9 mouse cellular contexts compared by ENCODE assay signal in the genomic region with DNA sequence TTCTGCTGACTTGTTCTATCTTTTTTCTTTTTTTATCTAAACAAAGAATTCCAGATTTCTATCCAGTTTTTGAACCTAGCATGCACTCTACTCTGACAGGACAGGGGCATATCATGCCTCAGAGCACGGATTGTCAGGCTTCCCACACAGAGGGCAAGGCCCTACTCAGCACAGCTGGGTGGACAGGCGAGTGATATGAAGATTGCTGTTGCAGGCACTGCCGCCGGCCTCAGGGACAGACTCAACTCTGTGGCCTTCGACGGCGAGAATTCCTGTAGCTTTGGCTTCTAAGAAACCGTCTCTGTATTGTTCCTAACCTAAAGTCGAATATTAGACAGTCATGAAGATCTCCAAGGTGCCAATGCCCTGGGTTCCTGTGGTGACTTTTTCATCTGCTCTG. TPM values are rescaled to one million over a fixed set of nuclear protein-coding genes. Genes with fewer than 3 reads are reported as not detected.
DNase-seq lines count a peak whose midpoint lies in the region; ATAC-seq and TF ChIP-seq lines count a peak whose summit lies in the region.
"Had no signal": no experiment of that assay in that cellular context is flagged by ENCODE, and none has a peak within 500 bp of the region (broad histone marks: within the 10 kb centered on the region; RNA-seq: fewer than 3 reads in every experiment).

No protein-coding gene starts in this region.

- H3K36me3 ChIP-seq in kidney, embryonic 16.5 days (ENCODE audit: insufficient read depth, low read length) = no peaks in the 10 kb centered on the region
- H3K36me3 ChIP-seq in testis, adult 2 months (ENCODE audit: control insufficient read depth, insufficient read depth, low read length) = no peaks in the 10 kb centered on the region
- no peaks in the 10 kb centered on the region for H3K36me3 ChIP-seq in intestine, postnatal 0 days (ENCODE audit: control insufficient read depth, insufficient read depth)
- H3K36me3 ChIP-seq: hindbrain, embryonic 12.5 days had no signal

- no peaks in the 10 kb centered on the region for H3K9me3 ChIP-seq in kidney, embryonic 16.5 days (ENCODE audit: low read length)
- H3K9me3 ChIP-seq in intestine, postnatal 0 days (ENCODE audit: control insufficient read depth) = no peaks in the 10 kb centered on the region
- H3K9me3 ChIP-seq: hindbrain, embryonic 12.5 days had no signal

- H3K4me1 ChIP-seq in kidney, embryonic 16.5 days (ENCODE audit: insufficient read depth, low read length) = peaks cover 3% of the 10 kb centered on the region; the same call in 1 of the 2 replicates
- H3K4me1 ChIP-seq in testis, adult 2 months (ENCODE audit: control insufficient read depth, insufficient read depth, low read length) = no peaks in the 10 kb centered on the region
- no peaks in the 10 kb centered on the region for H3K4me1 ChIP-seq in intestine, postnatal 0 days (replicated peaks; ENCODE audit: control insufficient read depth, insufficient read depth, low read length)
- H3K4me1 ChIP-seq: hindbrain, embryonic 12.5 days had no signal

- DNase-seq in kidney, postnatal 25 days = no peak
- DNase-seq in testis, postnatal 14 days (ENCODE audit: low spot score) = no peak
- DNase-seq in right cerebral cortex, postnatal 10 days (ENCODE audit: low spot score in 2 of 2) = no peak
- DNase-seq in natural killer cell, adult 2 months (ENCODE audit: low spot score in 2 of 2) = no peak
- DNase-seq: cerebellum, adult 8-10 months had no signal

- 66% methylated on average over 9 of the region's 9 CpGs for WGBS in kidney, embryonic 16.5 days
- WGBS in intestine, postnatal 0 days = 58% methylated on average over 9 of the region's 9 CpGs

- H3K9ac ChIP-seq in kidney, embryonic 16.5 days (replicated peaks; ENCODE audit: low read length) = no peak overlapping the region
- no peak overlapping the region for H3K9ac ChIP-seq in intestine, postnatal 0 days (ENCODE audit: low read depth, low read length)
- H3K9ac ChIP-seq: hindbrain, embryonic 12.5 days had no signal

- TF ChIP-seq CTCF in testis, adult 2 months (IDR thresholded peaks at IDR 0.05; ENCODE audit: control insufficient read depth, insufficient read depth, insufficient replicate concordance, low read depth, low read length) = no peak
- no peak for TF ChIP-seq CTCF in intestine, postnatal 0 days (IDR thresholded peaks at IDR 0.05; ENCODE audit: low read depth)

- no peaks in the 10 kb centered on the region for H3K27me3 ChIP-seq in kidney, embryonic 16.5 days (ENCODE audit: insufficient read depth, low read length)
- H3K27me3 ChIP-seq in testis, adult 2 months (ENCODE audit: control insufficient read depth, insufficient read depth, low read length) = no peaks in the 10 kb centered on the region
- no peaks in the 10 kb centered on the region for H3K27me3 ChIP-seq in intestine, postnatal 0 days (replicated peaks; ENCODE audit: control insufficient read depth, insufficient read depth, low read length)
- H3K27me3 ChIP-seq: hindbrain, embryonic 12.5 days had no signal

- H3K27ac ChIP-seq in kidney, embryonic 16.5 days (ENCODE audit: low read length) = peak overlapping the region; percentile 80
- H3K27ac ChIP-seq in testis, adult 2 months (ENCODE audit: control insufficient read depth, insufficient read depth, low read depth, low read length) = peak overlapping the region; percentile 49; the same call in 1 of the 2 replicates
- H3K27ac ChIP-seq in intestine, postnatal 0 days (ENCODE audit: low read depth, low read length) = peak overlapping the region; percentile 57
- H3K27ac ChIP-seq: hindbrain, embryonic 12.5 days had no signal

- H3K4me2 ChIP-seq in kidney, embryonic 16.5 days (replicated peaks; ENCODE audit: low read depth, low read length) = no peak overlapping the region
- H3K4me2 ChIP-seq in intestine, postnatal 0 days (replicated peaks; ENCODE audit: low read depth) = no peak overlapping the region
- H3K4me2 ChIP-seq: hindbrain, embryonic 12.5 days had no signal

- peak; percentile 67 for ATAC-seq in kidney, embryonic 16.5 days (ENCODE audit: low FRiP score, low TSS enrichment)
- no peak for ATAC-seq in intestine, postnatal 0 days

- no peak overlapping the region for H3K4me3 ChIP-seq in kidney, embryonic 16.5 days (ENCODE audit: low read length)
- no peak overlapping the region for H3K4me3 ChIP-seq in testis, adult 2 months (ENCODE audit: control insufficient read depth, low read depth, low read length)
- H3K4me3 ChIP-seq in intestine, postnatal 0 days (ENCODE audit: low read depth, low read length) = no peak overlapping the region
- H3K4me3 ChIP-seq: hindbrain, embryonic 12.5 days had no signal

- TF ChIP-seq POLR2A in testis, adult 2 months (IDR thresholded peaks at IDR 0.05; ENCODE audit: control insufficient read depth, low read depth, low read length) = no peak

RNA-seq across cellular contexts. Expression of a gene that starts 20.0 kb away (rescaled TPM):
- polyA plus RNA-seq in kidney, embryonic 16.5 days (2015; fragmentation: Nextera tagmentation; extraction: Ambion mirVana) = 68.6 and 91.3 TPM in 2 replicates
- polyA plus RNA-seq in testis, adult 2 months (2012; rRNA removed) = 10.9 and 16.2 TPM in 2 replicates
- 99.2 and 101 TPM in 2 replicates for polyA plus RNA-seq in intestine, postnatal 0 days (2015; fragmentation: Nextera tagmentation; extraction: Ambion mirVana)
